Mouse (Mus musculus) heart, adult 2 months (tissue): ENCODE measurements around the gene Apoa1. TPM values are rescaled to one million over a fixed set of nuclear protein-coding genes. Genes with fewer than 3 reads are reported as not detected.

Experiments used
- DNase-seq, 2 experiments: peaks; one replicate each; pipeline ENCODE4 v3.0.0; 2021
- H3K27ac ChIP-seq: fragments of 200-600 bp; 2 replicates; pipeline ENCODE4 v1.8.1; 2022
- H3K27me3 ChIP-seq: fragments of 200-500 bp; 2 replicates; pipeline ENCODE4 v1.6.1; 2012; ENCODE audit warnings: mild to moderate bottlenecking, low read length, inconsistent platforms, mixed read lengths; ENCODE audit not compliant: control insufficient read depth, insufficient read depth
- H3K36me3 ChIP-seq: fragments of 200-500 bp; 2 replicates; pipeline ENCODE4 v1.6.1; 2012; ENCODE audit warnings: low read length, inconsistent platforms; ENCODE audit not compliant: control insufficient read depth, insufficient read depth
- H3K4me1 ChIP-seq: fragments of 200-500 bp; 2 replicates; pipeline ENCODE4 v1.6.1; 2011; ENCODE audit warnings: low read length; ENCODE audit not compliant: control insufficient read depth, insufficient read depth
- H3K4me3 ChIP-seq: fragments of 200-600 bp; 2 replicates; pipeline ENCODE4 v1.8.1; 2022
- H3K79me2 ChIP-seq: fragments of 200-500 bp; replicated peaks from 2 replicates; pipeline ENCODE4 v1.6.1; 2012; ENCODE audit warnings: mild to moderate bottlenecking, inconsistent platforms, low read length, moderate library complexity, mixed read lengths; ENCODE audit not compliant: control insufficient read depth, insufficient read depth
- H3K9ac ChIP-seq: fragments of 200-500 bp; 2 replicates; pipeline ENCODE4 v1.6.1; 2012; ENCODE audit warnings: low read depth, mild to moderate bottlenecking, control low read depth, inconsistent platforms, low read length, mixed read lengths
- CTCF ChIP-seq: fragments of 200-600 bp; IDR thresholded peaks from 2 replicates; pipeline ENCODE4 v1.8.1; 2022; ENCODE audit warnings: antibody characterized with exemption, mild to moderate bottlenecking, moderate library complexity
- EP300 ChIP-seq: fragments of 200-500 bp; IDR thresholded peaks from 2 replicates; pipeline ENCODE4 v1.6.1; 2011; ENCODE audit warnings: low read depth, low read length, control low read depth; ENCODE audit not compliant: insufficient read depth
- POLR2A ChIP-seq: fragments of 200-500 bp; IDR thresholded peaks from 2 replicates; pipeline ENCODE4 v1.6.1; 2011; ENCODE audit warnings: mild to moderate bottlenecking, low read depth, low read length, control low read depth; ENCODE audit not compliant: insufficient read depth
- WGBS: fragments of 180-500 bp; shearing (Covaris S2); methylation state at CpG from one replicate; pipeline ENCODE4 v1.1.7; 2018; 5-methylcytosine and 5-hydroxymethylcytosine counted together
- intact Hi-C: fragments of 180-260 bp; cut with DNase I; formaldehyde crosslinking; loops from one replicate; pipeline ENCODE4 v1.15.1; 2025
- polyA plus RNA-seq: library from polyadenylated mRNA; depleted of rRNA; stranded (reverse); fragments of >200 nt; gene quantifications from 2 replicates; pipeline ENCODE4 v1.2.3, GENCODE M21; 2012
- total RNA-seq, 2 experiments: library from RNA; stranded (reverse); gene quantifications; 2 replicates each; pipeline ENCODE4 v1.2.3; 2021

Apoa1 gene
- total and polyA plus RNA-seq, 3 experiments: 0.51 TPM; not detected in 2

GRCm38 (mm10) chr9:46227064-46227614, 1.2 kb upstream of the Apoa1 start:
- Histone ChIP-seq H3K27ac (no peak overlapping the region), H3K9ac (no peak overlapping the region), H3K27me3 (no peaks in the 10 kb centered on the region), H3K36me3 (no peaks in the 10 kb centered on the region), H3K4me1 (no peaks in the 10 kb centered on the region; the same call in 1 of the 2 replicates), H3K4me3 (no peak overlapping the region), H3K79me2 (no peaks in the 10 kb centered on the region)
- DNase-seq: no peak
- intact Hi-C loops: no loop called here
- TF ChIP-seq CTCF (no peak), POLR2A (no peak), EP300 (no peak)
- 47% methylated on average over 3 of the region's 3 CpGs for WGBS

- peak overlapping the region; percentile 10 for H3K9ac ChIP-seq
- H3K27ac ChIP-seq: no peak overlapping the region
- intact Hi-C loops: loop anchor here (2.0 kb wide), 1 partner anchor 17 kb away; no protein-coding TSS in a partner anchor
These were observed 1.4 kb downstream of the Apoa1 start for GRCm38 (mm10) chr9:46229573-46230449.

DNA sequence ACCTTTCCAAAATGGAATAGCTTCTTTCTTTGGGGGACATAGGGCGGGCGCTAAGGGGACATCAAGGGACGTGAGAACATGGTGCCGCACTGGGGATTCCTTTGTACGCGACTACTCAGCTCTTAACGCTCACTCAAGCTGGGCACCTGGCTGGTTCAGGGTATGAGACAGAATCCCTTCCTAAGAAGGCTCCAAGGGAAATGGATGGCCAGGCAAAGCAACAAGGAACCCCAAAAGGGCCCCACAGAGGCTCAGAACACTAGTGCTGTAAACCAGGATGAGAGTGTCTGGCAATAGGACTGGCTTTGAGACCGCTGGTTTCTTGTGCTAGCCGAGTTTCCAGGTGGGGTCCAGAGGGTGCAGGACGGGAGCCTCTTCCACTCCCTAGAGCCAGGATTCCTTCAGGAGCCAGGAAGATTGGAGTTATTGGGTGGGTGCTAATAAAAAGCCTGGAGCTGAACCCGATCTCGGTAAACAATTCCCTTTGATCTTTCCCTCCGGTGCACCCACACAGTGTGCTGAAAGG, 2.1 kb downstream of the Apoa1 start:
- WGBS: 46% methylated on average over 13 of the region's 13 CpGs
- Histone ChIP-seq H3K4me3 (peak overlapping the region; percentile 50), H3K27me3 (no peaks in the 10 kb centered on the region), H3K4me1 (no peaks in the 10 kb centered on the region), H3K79me2 (no peaks in the 10 kb centered on the region), H3K9ac (no peak overlapping the region), H3K36me3 (no peaks in the 10 kb centered on the region), H3K27ac (no peak overlapping the region)
- TF ChIP-seq EP300 (no peak), POLR2A (no peak), CTCF (no peak)
- intact Hi-C loops: loop anchor here (2.0 kb wide), 1 partner anchor 16 kb away; no protein-coding TSS in a partner anchor
- no peak for DNase-seq

More at GRCm38 (mm10) chr9:46229573-46230449, 1.4 kb downstream of the Apoa1 start:
- H3K79me2 ChIP-seq: no peaks in the 10 kb centered on the region
- 15% methylated on average over 37 of the region's 37 CpGs for WGBS
- TF ChIP-seq CTCF: peak; percentile 88
- no peak for TF ChIP-seq POLR2A
- no peak for TF ChIP-seq EP300
- H3K4me1 ChIP-seq: no peaks in the 10 kb centered on the region
- H3K27me3 ChIP-seq: no peaks in the 10 kb centered on the region
- H3K36me3 ChIP-seq: no peaks in the 10 kb centered on the region
- DNase-seq: peak; percentile 80 to 83
- H3K4me3 ChIP-seq: peak overlapping the region; percentile 50

DNA sequence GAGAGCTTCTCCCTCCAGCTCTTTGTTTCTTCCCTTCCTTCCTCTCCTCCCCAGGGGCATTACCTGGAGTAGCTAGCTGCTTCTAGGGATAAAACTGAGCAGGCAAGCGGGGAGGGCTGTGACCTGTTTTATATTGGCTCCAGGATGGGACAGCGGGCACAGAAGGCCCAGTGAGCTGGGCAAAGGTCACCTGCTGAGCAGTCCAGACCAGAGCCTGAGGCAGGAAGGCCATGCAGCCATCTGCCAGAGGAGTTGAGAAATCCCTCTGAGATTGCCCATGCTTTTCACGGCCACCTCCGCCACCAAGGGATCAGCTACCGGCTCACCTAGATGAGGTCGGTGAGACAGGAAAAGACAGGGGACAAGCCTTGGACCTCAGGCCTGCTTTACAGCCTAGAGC, 6.8 kb downstream of the Apoa1 start:
- no peaks in the 10 kb centered on the region for H3K4me1 ChIP-seq
- H3K4me3 ChIP-seq: no peak overlapping the region
- H3K27me3 ChIP-seq: no peaks in the 10 kb centered on the region
- intact Hi-C loops: no loop called here
- H3K9ac ChIP-seq: no peak overlapping the region
- no peaks in the 10 kb centered on the region for H3K36me3 ChIP-seq
- WGBS: 92% methylated on average over 6 of the region's 6 CpGs
- no peak for DNase-seq
- no peaks in the 10 kb centered on the region for H3K79me2 ChIP-seq
- no peak overlapping the region for H3K27ac ChIP-seq
- no peak for TF ChIP-seq CTCF
- TF ChIP-seq POLR2A: no peak
- TF ChIP-seq EP300: no peak

- Histone ChIP-seq H3K79me2 (no peaks in the 10 kb centered on the region), H3K4me1 (no peaks in the 10 kb centered on the region), H3K27me3 (no peaks in the 10 kb centered on the region), H3K9ac (no peak within 1 kb of the TSS), H3K4me3 (no peak within 1 kb of the TSS), H3K36me3 (no peaks in the 10 kb centered on the region), H3K27ac (no peak within 1 kb of the TSS)
- no peak for TF ChIP-seq POLR2A
- no peak for TF ChIP-seq CTCF
- TF ChIP-seq EP300: no peak
- intact Hi-C loops: no loop called here
- DNase-seq: no peak
These were observed 7.0 kb downstream of the Apoa1 start, which contains the start of gene Apoc3 for GRCm38 (mm10) chr9:46235596-46235648. Apoc3 (minus strand) TSS chr9:46235636.

DNA sequence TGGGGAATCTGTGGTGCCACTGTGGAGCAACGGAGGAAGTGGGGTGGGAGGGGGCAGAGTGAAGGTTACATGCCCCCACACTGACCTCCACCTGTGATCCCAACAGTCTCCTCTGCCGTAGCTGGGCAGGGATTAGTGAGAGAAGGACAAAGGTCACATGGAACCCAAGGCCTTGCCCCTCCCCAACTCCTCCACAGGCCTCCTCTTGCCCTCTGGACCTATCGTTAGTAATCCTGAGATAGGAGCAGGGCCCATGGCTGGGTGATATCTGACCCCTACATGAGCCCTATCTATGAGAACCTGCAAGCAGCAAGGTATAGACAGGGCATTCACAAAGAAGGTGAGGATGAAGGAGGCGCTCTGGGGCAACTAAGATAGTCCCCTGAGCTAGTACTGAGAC, 7.3 kb downstream of the Apoa1 start:
- Histone ChIP-seq H3K79me2 (no peaks in the 10 kb centered on the region), H3K9ac (no peak overlapping the region), H3K4me1 (no peaks in the 10 kb centered on the region), H3K36me3 (no peaks in the 10 kb centered on the region), H3K27me3 (no peaks in the 10 kb centered on the region), H3K27ac (no peak overlapping the region), H3K4me3 (no peak overlapping the region)
- TF ChIP-seq POLR2A: no peak
- WGBS: 81% methylated on average over 4 of the region's 4 CpGs
- no peak for DNase-seq
- intact Hi-C loops: no loop called here
